Mouse (Mus musculus) cortical plate, adult 2 months (tissue): Measurements from ENCODE around the gene Gm17190. TPM values are rescaled to one million over a fixed set of nuclear protein-coding genes. Genes with fewer than 3 reads are reported as not detected.

Experiments used
- H3K27ac ChIP-seq: fragments of 200-500 bp; 2 replicates; pipeline ENCODE4 v1.5.1; 2012; ENCODE audit warnings: low read length, control low read depth, inconsistent platforms; ENCODE audit not compliant: insufficient read depth
- H3K4me1 ChIP-seq: fragments of 200-500 bp; 2 replicates; pipeline ENCODE4 v1.6.1; 2011; ENCODE audit warnings: low read length; ENCODE audit not compliant: control insufficient read depth, insufficient read depth
- H3K4me3 ChIP-seq: fragments of 200-500 bp; 2 replicates; pipeline ENCODE4 v1.5.1; 2011; ENCODE audit warnings: mild to moderate bottlenecking, low read length, control low read depth; ENCODE audit not compliant: insufficient read depth
- CTCF ChIP-seq: fragments of 200-500 bp; IDR thresholded peaks from 2 replicates; pipeline ENCODE4 v1.5.1; 2011; ENCODE audit warnings: mild to moderate bottlenecking, control low read depth, low read length; ENCODE audit not compliant: insufficient read depth; ENCODE audit errors: extremely low read depth
- POLR2A ChIP-seq: fragments of 200-500 bp; IDR thresholded peaks from 2 replicates; pipeline ENCODE4 v1.6.1; 2011; ENCODE audit warnings: mild to moderate bottlenecking, low read length, control low read depth; ENCODE audit not compliant: insufficient read depth; ENCODE audit errors: extremely low read depth
- polyA plus RNA-seq: library from polyadenylated mRNA; depleted of rRNA; stranded (reverse); fragments of >200 nt; gene quantifications from 2 replicates; pipeline ENCODE4 v1.2.3, GENCODE M21; 2012; rRNA removed

The Gm17190 gene
- polyA plus RNA-seq, 1 experiment: not detected

GRCm38 (mm10) chr13:96112711-96113110 lies 30.9 kb downstream of the Gm17190 start:
- Histone ChIP-seq H3K4me1 (no peaks in the 10 kb centered on the region), H3K27ac (no peak overlapping the region), H3K4me3 (no peak overlapping the region)
- TF ChIP-seq CTCF (no peak), POLR2A (no peak)

GRCm38 (mm10) chr13:96125011-96125410 lies 43.2 kb downstream of the Gm17190 start:
- no peaks in the 10 kb centered on the region for H3K4me1 ChIP-seq
- H3K4me3 ChIP-seq: no peak overlapping the region
- no peak for TF ChIP-seq POLR2A
- no peak for TF ChIP-seq CTCF
- no peak overlapping the region for H3K27ac ChIP-seq

- no peak overlapping the region for H3K27ac ChIP-seq
- H3K4me1 ChIP-seq: no peaks in the 10 kb centered on the region
- no peak overlapping the region for H3K4me3 ChIP-seq
- TF ChIP-seq CTCF (no peak), POLR2A (no peak)
Measured at GRCm38 (mm10) chr13:96126669-96127068, 44.8 kb downstream of the Gm17190 start.

GRCm38 (mm10) chr13:96129081-96129480 lies 47.2 kb downstream of the Gm17190 start:
- Histone ChIP-seq H3K27ac (no peak overlapping the region), H3K4me3 (no peak overlapping the region; the same call in 1 of the 2 replicates), H3K4me1 (no peaks in the 10 kb centered on the region)
- TF ChIP-seq POLR2A: no peak
- TF ChIP-seq CTCF: no peak

GRCm38 (mm10) chr13:96131050-96131449 lies 49.2 kb downstream of the Gm17190 start:
- 0 out of 2 replicates have a peak overlapping the region, but pooled peaks have one; percentile 15 for H3K27ac ChIP-seq
- no peaks in the 10 kb centered on the region for H3K4me1 ChIP-seq
- peak overlapping the region; percentile 54 for H3K4me3 ChIP-seq
- TF ChIP-seq CTCF (no peak), POLR2A (no peak)

GRCm38 (mm10) chr13:96131911-96132310 lies 50.1 kb downstream of the Gm17190 start:
- Histone ChIP-seq H3K4me3 (peak overlapping the region; percentile 54), H3K4me1 (no peaks in the 10 kb centered on the region), H3K27ac (0 out of 2 replicates have a peak overlapping the region, but pooled peaks have one; percentile 43)
- TF ChIP-seq CTCF (no peak), POLR2A (no peak)

- peak within 1 kb of the TSS; percentile 54 for H3K4me3 ChIP-seq
- H3K27ac ChIP-seq: 0 out of 2 replicates have a peak within 1 kb of the TSS, but pooled peaks have one; percentile 43
- no peaks in the 10 kb centered on the region for H3K4me1 ChIP-seq
- TF ChIP-seq POLR2A (no peak), CTCF (no peak)
Measured at GRCm38 (mm10) chr13:96132401-96132816, 50.6 kb downstream of the Gm17190 start, which contains the start of gene Sv2c. TSS of gene Sv2c (minus strand) at chr13:96132577.

Other genes with a start within 250 kb of the Gm17190 start
- 8.9 and 13.3 TPM in 2 replicates for gene Iqgap2, start 190.1 kb upstream of the Gm17190 start, polyA plus RNA-seq
- gene Gm20075, start 678 bp upstream of the Gm17190 start, polyA plus RNA-seq: 1.8 and 2.0 TPM in 2 replicates
- 7.4 and 12.0 TPM in 2 replicates for gene Sv2c, start 50.5 kb downstream of the Gm17190 start, polyA plus RNA-seq